Mouse (Mus musculus) adrenal gland, postnatal 4 days (tissue): ENCODE measurements around the gene Pabpc1l. TPM values are rescaled to one million over a fixed set of nuclear protein-coding genes. Genes with fewer than 3 reads are reported as not detected.
A peak's percentile ranks its signal among the peaks of the same experiment; 100 is the strongest.
"Not testable (repeated sequence)": the region's sequence is repeated elsewhere in the genome, so short reads cannot be mapped to it uniquely, and the experiment has no call there.

ENCODE experiments used
- DNase-seq, 2 experiments: peaks; one replicate each; pipeline ENCODE4 v3.0.0; 2021 to 2022; ENCODE audit warnings: low spot score in 2 of 2, mixed read lengths in 2 of 2
- total RNA-seq, 2 experiments: library from RNA; stranded (reverse); gene quantifications; 2 replicates each; pipeline ENCODE4 v1.2.3; 2021

The Pabpc1l gene
- total RNA-seq, 2 experiments from 2014 or later, result 3.6 to 3.8 TPM

- DNase-seq, result no peak
Observed at GRCm38 (mm10) chr2:164036520-164037019, 11.3 kb downstream of the Pabpc1l start.

- DNase-seq, result no peak
Observed at GRCm38 (mm10) chr2:164038407-164039028, 13.3 kb downstream of the Pabpc1l start.

GRCm38 (mm10) chr2:164040949-164041348 is 15.7 kb downstream of the Pabpc1l start:
- no peak for DNase-seq

GRCm38 (mm10) chr2:164041523-164041922 is 16.3 kb downstream of the Pabpc1l start:
- no peak for DNase-seq

- DNase-seq, result no peak
Observed at GRCm38 (mm10) chr2:164047197-164047690, 22.0 kb downstream of the Pabpc1l start.

- peak in 1 of 2 experiments; percentile 37 for DNase-seq
Observed at GRCm38 (mm10) chr2:164053767-164054166, 28.5 kb downstream of the Pabpc1l start.

- no peak for DNase-seq
Observed at GRCm38 (mm10) chr2:164054671-164055070, 29.4 kb downstream of the Pabpc1l start.

GRCm38 (mm10) chr2:164059634-164060235 is 34.5 kb downstream of the Pabpc1l start:
- no peak for DNase-seq

- DNase-seq, result peak in 1 of 2 experiments; percentile 20
Observed at GRCm38 (mm10) chr2:164070142-164070764, 45.0 kb downstream of the Pabpc1l start, which contains the start of gene Stk4. TSS of gene Stk4 (plus strand) at chr2:164070322.

- peak; percentile 86 to 92 for DNase-seq
Observed at GRCm38 (mm10) chr2:164070765-164071436, 45.7 kb downstream of the Pabpc1l start, which contains the start of gene Tomm34. TSS of gene Tomm34 (minus strand) at chr2:164071169.

- DNase-seq, result not testable (repeated sequence)
Observed at GRCm38 (mm10) chr2:164071437-164071820, 46.2 kb downstream of the Pabpc1l start.

- no peak for DNase-seq
Observed at GRCm38 (mm10) chr2:164072109-164072508, 46.9 kb downstream of the Pabpc1l start.

GRCm38 (mm10) chr2:164073120-164073519 is 47.9 kb downstream of the Pabpc1l start:
- no peak for DNase-seq

GRCm38 (mm10) chr2:164073918-164074578 is 48.8 kb downstream of the Pabpc1l start:
- DNase-seq, result peak; percentile 90 to 96

- DNase-seq, result no peak
Observed at GRCm38 (mm10) chr2:164075088-164075487, 49.8 kb downstream of the Pabpc1l start.

GRCm38 (mm10) chr2:164076874-164077425 is 51.7 kb downstream of the Pabpc1l start:
- DNase-seq, result no peak

GRCm38 (mm10) chr2:164077875-164078274 is 52.6 kb downstream of the Pabpc1l start:
- no peak for DNase-seq

- no peak for DNase-seq
Observed at GRCm38 (mm10) chr2:164079488-164079887, 54.2 kb downstream of the Pabpc1l start.

GRCm38 (mm10) chr2:164081577-164081976 is 56.3 kb downstream of the Pabpc1l start:
- no peak for DNase-seq

GRCm38 (mm10) chr2:164082175-164082574 is 56.9 kb downstream of the Pabpc1l start:
- DNase-seq, result no peak
